Mouse (Mus musculus) stomach, postnatal 0 days (tissue): ENCODE data around the gene Nsd1. TPM values are rescaled to one million over a fixed set of nuclear protein-coding genes. Genes with fewer than 3 reads are reported as not detected.

Experiments
- ATAC-seq: fragments of 200-750 bp; cut with Nextera tagmentation; 2 replicates; pipeline ENCODE4 v1.8.0; 2017; ENCODE audit not compliant: low FRiP score, low TSS enrichment
- DNase-seq: peaks from one replicate; pipeline ENCODE4 v3.0.0-alpha.2; 2016; ENCODE audit warnings: low spot score
- H3K27ac ChIP-seq: fragments of 300-500 bp; sonication (generic); replicated peaks from 2 replicates; pipeline ENCODE4 v1.5.1; 2014; ENCODE audit warnings: mild to moderate bottlenecking, control low read depth
- H3K27me3 ChIP-seq: fragments of 300-500 bp; sonication (generic); 2 replicates; pipeline ENCODE4 v1.6.1; 2014; ENCODE audit warnings: low read length; ENCODE audit not compliant: control insufficient read depth, insufficient read depth
- H3K36me3 ChIP-seq: fragments of 300-500 bp; sonication (generic); 2 replicates; pipeline ENCODE4 v1.6.1; 2014; ENCODE audit warnings: low read length, mixed read lengths; ENCODE audit not compliant: control insufficient read depth, insufficient read depth
- H3K4me1 ChIP-seq: fragments of 300-500 bp; sonication (generic); replicated peaks from 2 replicates; pipeline ENCODE4 v1.6.1; 2014; ENCODE audit warnings: antibody characterized with exemption; ENCODE audit not compliant: control insufficient read depth, insufficient read depth
- H3K4me2 ChIP-seq: fragments of 300-500 bp; sonication (generic); replicated peaks from 2 replicates; pipeline ENCODE4 v1.6.1; 2014; ENCODE audit warnings: low read depth, mild to moderate bottlenecking, control low read depth, moderate library complexity
- H3K4me3 ChIP-seq: fragments of 300-500 bp; sonication (generic); 2 replicates; pipeline ENCODE4 v1.5.1; 2014; ENCODE audit warnings: low read depth, low read length, control low read depth
- H3K9ac ChIP-seq: fragments of 300-500 bp; sonication (generic); 2 replicates; pipeline ENCODE4 v1.6.1; 2014; ENCODE audit warnings: mild to moderate bottlenecking, low read length, control low read depth, mixed read lengths
- H3K9me3 ChIP-seq: fragments of 300-500 bp; sonication (generic); 2 replicates; pipeline ENCODE4 v1.6.1; 2016; ENCODE audit warnings: low read length; ENCODE audit not compliant: control insufficient read depth
- CTCF ChIP-seq: IDR thresholded peaks from 2 replicates; pipeline ENCODE4 v1.5.1; 2016; ENCODE audit warnings: antibody characterized with exemption, low read depth, mild to moderate bottlenecking, moderate library complexity
- EP300 ChIP-seq: optimal IDR thresholded peaks from 2 replicates; pipeline ENCODE3; 2016; ENCODE audit warnings: antibody characterized with exemption
- WGBS: fragments of 180-500 bp; shearing (Covaris S2); extraction: QIAGEN DNeasy Blood & Tissue Kit; methylation state at CpG from one replicate; pipeline ENCODE4 v1.1.7; 2014; 5-methylcytosine and 5-hydroxymethylcytosine counted together
- polyA plus RNA-seq: library from polyadenylated mRNA; unstranded; fragments of >200 nt; fragmentation: Nextera tagmentation; extraction: Ambion mirVana; gene quantifications from 2 replicates; pipeline ENCODE4 v1.2.1, GENCODE M21; 2015

Nsd1 gene
- polyA plus RNA-seq, 1 experiment from 2014 or later = 35.0 TPM

GRCm38 (mm10) chr13:55361974-55362452, 152.4 kb downstream of the Nsd1 start:
- H3K4me3 ChIP-seq = peak overlapping the region; percentile 94
- H3K27ac ChIP-seq = peak overlapping the region; percentile 97
- under 1% methylated on average over 32 of the region's 32 CpGs for whole genome bisulfite sequencing
- no peaks in the 10 kb centered on the region for H3K27me3 ChIP-seq
- H3K9me3 ChIP-seq = no peaks in the 10 kb centered on the region
- TF ChIP-seq CTCF = no peak; the same call in 1 of the 2 replicates
- TF ChIP-seq EP300 = no peak
- H3K4me1 ChIP-seq = no peaks in the 10 kb centered on the region; the same call in 1 of the 2 replicates
- peaks cover 10% of the 10 kb centered on the region for H3K36me3 ChIP-seq
- peak overlapping the region; percentile 96 for H3K9ac ChIP-seq
- H3K4me2 ChIP-seq = peak overlapping the region; percentile 83
- DNase-seq (no peak), ATAC-seq (peak; percentile 25)

DNA sequence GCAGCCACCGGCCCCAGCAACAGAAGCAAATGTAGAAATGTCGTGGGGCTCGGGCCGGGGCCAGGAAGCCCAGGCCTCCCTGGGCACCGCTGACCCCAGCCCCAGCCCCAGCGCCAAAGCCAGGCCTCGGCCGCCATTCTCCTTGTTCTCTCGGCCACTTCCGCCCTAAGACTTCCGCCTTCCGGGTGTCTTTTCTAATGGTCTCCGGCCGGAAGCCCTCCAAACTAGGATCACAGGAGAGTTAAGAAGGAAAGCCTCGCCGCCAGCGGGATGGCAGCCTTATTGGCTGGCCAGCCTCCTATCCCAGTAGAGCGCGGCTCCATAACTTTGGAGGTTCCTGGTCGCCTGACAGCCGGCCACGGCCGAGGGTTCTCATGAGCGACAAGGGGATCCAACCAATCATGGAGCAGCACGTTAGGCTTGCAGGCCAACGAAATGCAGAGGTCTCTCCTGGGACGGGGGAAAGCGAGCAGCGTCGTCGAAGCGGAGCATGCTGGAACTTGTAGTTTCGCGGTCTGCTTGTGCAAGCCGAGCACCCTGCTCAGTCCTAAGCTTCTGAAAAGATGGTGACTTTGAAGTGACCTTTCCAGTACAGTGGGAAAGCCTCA, 153.0 kb downstream of the Nsd1 start, which contains the start of gene Lman2:
Gene Lman2 (minus strand): TSS at position 331 of the 608 bp plus-strand sequence.
- H3K4me3 ChIP-seq = peak within 1 kb of the TSS; percentile 94
- WGBS = under 1% methylated on average over 35 of the region's 35 CpGs
- H3K9me3 ChIP-seq = no peaks in the 10 kb centered on the region
- no peaks in the 10 kb centered on the region; the same call in 1 of the 2 replicates for H3K4me1 ChIP-seq
- H3K27me3 ChIP-seq = no peaks in the 10 kb centered on the region
- peak within 1 kb of the TSS; percentile 96 for H3K9ac ChIP-seq
- H3K27ac ChIP-seq = peak within 1 kb of the TSS; percentile 97
- H3K36me3 ChIP-seq = peaks cover 9% of the 10 kb centered on the region
- TF ChIP-seq CTCF = 0 out of 2 replicates have a peak, but pooled peaks have one; percentile 2
- peak; percentile 76 for TF ChIP-seq EP300
- ATAC-seq = peak; percentile 98
- DNase-seq = peak; percentile 97
- peak within 1 kb of the TSS; percentile 83 for H3K4me2 ChIP-seq

Other genes starting within 250 kb of the Nsd1 start
- 0.69 TPM in 2 replicates for gene Hk3, start 188.4 kb upstream of the Nsd1 start, polyA plus RNA-seq
- gene Uimc1, start 109.5 kb upstream of the Nsd1 start, polyA plus RNA-seq = 16.7 and 17.0 TPM in 2 replicates
- 5.0 and 6.4 TPM in 2 replicates for gene Zfp346, start 104.5 kb upstream of the Nsd1 start, polyA plus RNA-seq
- gene Gm17617, start 76.2 kb upstream of the Nsd1 start, polyA plus RNA-seq = not detected in 2 replicates
- gene Fgfr4, start 57.1 kb upstream of the Nsd1 start, polyA plus RNA-seq = 1.4 and 1.6 TPM in 2 replicates
- 350 and 354 TPM in 2 replicates for gene Prelid1, start 110.7 kb downstream of the Nsd1 start, polyA plus RNA-seq
- 79.7 and 85.3 TPM in 2 replicates for gene Rab24, start 112.2 kb downstream of the Nsd1 start, polyA plus RNA-seq
- 9.7 and 12.4 TPM in 2 replicates for gene Mxd3, start 120.0 kb downstream of the Nsd1 start, polyA plus RNA-seq
- 73.7 and 76.5 TPM in 2 replicates for gene Lman2, start 153.0 kb downstream of the Nsd1 start, polyA plus RNA-seq
- gene Rgs14, start 159.9 kb downstream of the Nsd1 start, polyA plus RNA-seq = 0.51 and 0.73 TPM in 2 replicates
- not detected in 2 replicates for gene Slc34a1, start 188.4 kb downstream of the Nsd1 start, polyA plus RNA-seq
- not detected in 2 replicates for gene Pfn3, start 205.4 kb downstream of the Nsd1 start, polyA plus RNA-seq
- gene F12, start 217.0 kb downstream of the Nsd1 start, polyA plus RNA-seq = 0.41 and 0.68 TPM in 2 replicates
- gene Grk6, start 235.3 kb downstream of the Nsd1 start, polyA plus RNA-seq = 17.7 and 19.0 TPM in 2 replicates